Mouse (Mus musculus) lung, postnatal 0 days (tissue): ENCODE measurements at regions not wholly inside any gene's neighbourhood (a gene's known extent, or its start where the extent isn't known, plus 50 kb on each side); places are given as distances from the start of the nearest gene placed in this dataset.
A peak's percentile ranks its signal among the peaks of the same experiment; 100 is the strongest.

ENCODE experiments used
- ATAC-seq: fragments of 200-750 bp; cut with Nextera tagmentation; 2 replicates; pipeline ENCODE4 v1.8.0; 2017; ENCODE audit warnings: moderate library complexity
- DNase-seq: peaks from one replicate; pipeline ENCODE4 v3.0.0-alpha.2; 2016; ENCODE audit warnings: low spot score
- H3K27ac ChIP-seq: fragments of 300-500 bp; sonication (generic); 2 replicates; pipeline ENCODE4 v1.5.1; 2014; ENCODE audit warnings: antibody characterized with exemption, mild to moderate bottlenecking, low read length, mixed read lengths
- H3K27me3 ChIP-seq: fragments of 300-500 bp; sonication (generic); replicated peaks from 2 replicates; pipeline ENCODE4 v1.6.1; 2014; ENCODE audit warnings: low read length, mixed read lengths; ENCODE audit not compliant: insufficient read depth
- H3K36me3 ChIP-seq: fragments of 300-500 bp; sonication (generic); 2 replicates; pipeline ENCODE4 v1.6.1; 2014; ENCODE audit warnings: low read length, mixed read lengths; ENCODE audit not compliant: insufficient read depth
- H3K4me1 ChIP-seq: fragments of 300-500 bp; sonication (generic); 2 replicates; pipeline ENCODE4 v1.6.1; 2014; ENCODE audit warnings: antibody characterized with exemption, low read depth, low read length, mixed read lengths; ENCODE audit not compliant: insufficient read depth
- H3K4me2 ChIP-seq: fragments of 300-500 bp; sonication (generic); replicated peaks from 2 replicates; pipeline ENCODE4 v1.6.1; 2014; ENCODE audit warnings: low read depth, mild to moderate bottlenecking, low read length, moderate library complexity, mixed read lengths
- H3K4me3 ChIP-seq: fragments of 300-500 bp; sonication (generic); 2 replicates; pipeline ENCODE4 v1.5.1; 2014; ENCODE audit warnings: low read depth, low read length
- H3K9ac ChIP-seq: fragments of 300-500 bp; sonication (generic); replicated peaks from 2 replicates; pipeline ENCODE4 v1.6.1; 2014; ENCODE audit warnings: low read depth, mild to moderate bottlenecking
- H3K9me3 ChIP-seq: fragments of 300-500 bp; sonication (generic); 2 replicates; pipeline ENCODE4 v1.6.1; 2016; ENCODE audit warnings: low read length, mixed read lengths
- CTCF ChIP-seq: IDR thresholded peaks from 2 replicates; pipeline ENCODE4 v1.5.1; 2016; ENCODE audit warnings: antibody characterized with exemption, mild to moderate bottlenecking
- EP300 ChIP-seq: IDR thresholded peaks from 2 replicates; pipeline ENCODE4 v1.6.1; 2016; ENCODE audit warnings: antibody characterized with exemption, mild to moderate bottlenecking, control low read depth
- WGBS: fragments of 180-500 bp; shearing (Covaris S2); extraction: QIAGEN DNeasy Blood & Tissue Kit; methylation state at CpG from one replicate; pipeline ENCODE4 v1.1.7; 2014; 5-methylcytosine and 5-hydroxymethylcytosine counted together

DNA sequence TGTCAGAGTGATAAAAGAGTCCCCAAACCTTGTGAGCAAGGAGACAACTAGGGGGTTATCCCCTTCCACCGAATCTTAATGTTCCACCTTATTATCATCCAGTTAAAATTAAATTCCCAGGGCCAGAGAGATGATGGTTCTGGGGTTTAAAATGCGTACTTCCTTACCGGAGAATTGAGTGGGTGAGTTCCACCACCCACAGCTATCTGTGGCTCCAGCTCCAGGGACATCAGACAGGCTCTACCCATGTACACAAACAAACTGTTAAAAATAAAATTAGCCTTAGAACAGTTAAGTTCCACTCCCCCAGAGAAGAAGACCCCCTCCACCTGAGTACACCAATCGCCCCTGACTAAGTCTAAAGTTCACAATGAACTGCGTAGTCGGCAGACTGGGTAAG, 52.0 kb upstream of the Mgat5 start:
- DNase-seq: no peak
- H3K9me3 ChIP-seq: no peaks in the 10 kb centered on the region
- no peaks in the 10 kb centered on the region for H3K36me3 ChIP-seq

DNA sequence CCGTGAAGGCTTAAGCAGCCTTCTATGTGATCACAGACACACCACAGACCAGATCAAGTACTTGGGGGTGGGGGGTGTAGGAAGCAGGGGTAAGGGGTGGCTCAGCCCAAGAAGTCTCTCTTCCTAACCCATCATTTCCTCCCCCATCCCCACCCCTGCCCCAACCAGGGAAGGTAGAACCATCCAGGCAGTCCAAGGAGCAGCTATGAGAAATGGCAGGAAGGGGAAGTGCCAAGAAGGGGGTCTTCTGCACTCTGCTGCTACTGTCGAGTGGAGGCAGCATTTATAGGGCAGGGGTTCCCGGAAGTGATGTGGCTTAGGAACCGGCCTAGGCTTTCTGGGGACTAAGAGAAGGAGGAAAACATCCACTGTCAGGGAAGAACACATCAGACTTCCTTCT, 69.3 kb upstream of the Mgat5 start:
- H3K27ac ChIP-seq: no peak overlapping the region

More for the DNA sequence above, 52.0 kb upstream of the Mgat5 start:
- Histone ChIP-seq H3K9ac (no peak overlapping the region), H3K4me1 (no peaks in the 10 kb centered on the region), H3K27ac (no peak overlapping the region), H3K4me2 (no peak overlapping the region), H3K4me3 (no peak overlapping the region), H3K27me3 (no peaks in the 10 kb centered on the region)
- TF ChIP-seq EP300 (no peak), CTCF (no peak)
- ATAC-seq: no peak
- 71% methylated on average over 6 of the region's 6 CpGs for WGBS

DNA sequence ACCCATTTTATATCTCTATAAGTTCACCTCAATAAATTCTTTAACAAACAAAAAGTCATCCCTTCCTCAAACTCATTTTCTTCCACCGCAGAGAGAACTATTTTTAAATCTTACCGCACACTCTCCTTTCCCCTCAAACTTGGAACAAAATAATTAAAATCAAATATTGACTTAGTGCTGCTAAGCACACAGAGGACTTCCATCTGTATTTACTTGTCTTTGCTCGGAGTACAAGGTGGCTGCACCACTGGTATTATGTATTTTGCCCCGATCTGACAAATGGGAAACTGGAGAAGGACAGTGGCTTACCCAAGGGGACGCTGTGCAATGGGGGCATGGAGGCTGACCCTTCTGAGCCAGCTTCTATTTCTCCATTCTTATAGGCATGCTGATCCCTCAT, 72.9 kb upstream of the Mgat5 start:
- no peaks in the 10 kb centered on the region for H3K9me3 ChIP-seq
- no peaks in the 10 kb centered on the region for H3K27me3 ChIP-seq
- no peaks in the 10 kb centered on the region for H3K4me1 ChIP-seq
- no peak overlapping the region for H3K4me2 ChIP-seq
- no peak overlapping the region for H3K27ac ChIP-seq
- ATAC-seq (no peak), DNase-seq (peak; percentile 18)
- H3K4me3 ChIP-seq: no peak overlapping the region
- TF ChIP-seq EP300 (no peak), CTCF (no peak)
- H3K36me3 ChIP-seq: no peaks in the 10 kb centered on the region
- H3K9ac ChIP-seq: no peak overlapping the region
- 44% methylated on average over 5 of the region's 5 CpGs for WGBS

More for the DNA sequence above, 69.3 kb upstream of the Mgat5 start:
- no peaks in the 10 kb centered on the region for H3K9me3 ChIP-seq
- 59% methylated on average over 4 of the region's 4 CpGs for WGBS
- no peak overlapping the region for H3K9ac ChIP-seq
- TF ChIP-seq EP300 (no peak), CTCF (no peak)
- H3K36me3 ChIP-seq: no peaks in the 10 kb centered on the region
- DNase-seq (no peak), ATAC-seq (no peak)
- no peak overlapping the region for H3K4me3 ChIP-seq
- no peaks in the 10 kb centered on the region for H3K27me3 ChIP-seq
- no peaks in the 10 kb centered on the region for H3K4me1 ChIP-seq
- no peak overlapping the region for H3K4me2 ChIP-seq

DNA sequence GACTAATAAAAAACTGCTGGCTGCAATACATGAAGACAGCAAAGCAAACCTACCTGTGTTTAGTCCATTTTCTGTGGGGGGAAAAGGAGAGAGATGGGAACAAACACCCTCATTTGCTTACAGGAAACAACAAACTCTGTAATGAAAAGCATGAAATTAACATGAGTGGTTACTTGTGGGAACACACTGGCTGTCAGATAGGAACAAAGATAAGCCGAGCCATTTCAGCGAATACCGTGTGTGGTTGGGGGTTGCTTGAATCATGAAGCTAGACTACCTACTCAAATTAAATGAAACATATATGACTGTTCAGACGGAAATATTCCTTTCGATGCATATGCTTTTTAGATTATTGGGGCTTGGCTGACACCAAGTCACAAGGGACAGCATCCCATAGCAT, 80.0 kb upstream of the Mgat5 start:
- DNase-seq: no peak
- no peak for ATAC-seq
- Histone ChIP-seq H3K27ac (no peak overlapping the region), H3K36me3 (no peaks in the 10 kb centered on the region), H3K9me3 (no peaks in the 10 kb centered on the region), H3K4me3 (no peak overlapping the region), H3K4me1 (no peaks in the 10 kb centered on the region), H3K27me3 (no peaks in the 10 kb centered on the region), H3K9ac (no peak overlapping the region), H3K4me2 (no peak overlapping the region)
- TF ChIP-seq EP300 (no peak), CTCF (no peak)
- 84% methylated on average over 5 of the region's 5 CpGs for WGBS

DNA sequence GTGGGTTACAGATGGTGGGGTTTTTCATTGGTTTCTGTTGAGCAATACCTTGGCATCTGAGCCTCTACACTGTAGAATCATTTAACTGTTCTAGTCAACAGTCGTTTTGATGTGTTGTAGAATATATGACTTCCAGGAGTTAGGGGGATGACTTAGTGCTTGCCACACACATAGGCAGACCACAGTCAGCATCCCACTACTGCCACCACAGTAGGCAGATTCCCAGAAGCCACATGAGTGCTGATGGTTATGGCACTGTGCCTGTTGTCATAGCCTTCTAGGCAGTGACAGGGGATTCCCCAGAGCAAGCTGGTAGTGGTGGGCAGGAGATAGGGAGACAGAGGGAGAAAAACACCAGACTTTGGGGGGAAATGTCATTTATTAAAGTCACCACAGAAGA, 86.8 kb upstream of the Mgat5 start:
- H3K4me1 ChIP-seq: no peaks in the 10 kb centered on the region
- 0 out of 2 replicates have a peak, but pooled peaks cover 3% of the 10 kb centered on the region for H3K9me3 ChIP-seq
- no peak for ATAC-seq
- H3K9ac ChIP-seq: no peak overlapping the region
- H3K27ac ChIP-seq: no peak overlapping the region
- 53% methylated on average over 1 of the region's 1 CpGs for WGBS
- H3K4me2 ChIP-seq: no peak overlapping the region
- no peak overlapping the region for H3K4me3 ChIP-seq
- no peaks in the 10 kb centered on the region for H3K36me3 ChIP-seq
- TF ChIP-seq EP300 (no peak), CTCF (no peak)
- no peak for DNase-seq
- H3K27me3 ChIP-seq: no peaks in the 10 kb centered on the region

DNA sequence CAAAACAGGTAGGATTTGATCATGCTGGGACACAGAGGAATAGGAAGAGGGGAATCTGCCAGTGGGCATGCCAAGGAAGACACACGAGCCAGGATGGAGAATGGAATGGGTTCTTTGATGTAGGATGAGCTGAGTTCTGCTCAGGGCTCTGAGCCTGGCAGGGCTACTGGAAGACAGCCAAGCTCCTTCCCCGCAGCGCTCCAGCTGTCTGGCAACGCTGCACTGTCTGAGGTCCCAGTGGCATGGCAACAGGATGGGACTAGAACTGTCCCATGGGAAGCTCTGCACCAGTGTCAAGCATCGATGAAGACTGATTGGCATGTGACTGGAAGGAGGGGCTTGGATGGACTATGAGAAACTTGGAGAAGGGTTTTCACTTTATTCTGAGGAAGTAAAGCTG, 97.3 kb upstream of the Mgat5 start:
- no peak overlapping the region for H3K9ac ChIP-seq
- H3K27me3 ChIP-seq: no peaks in the 10 kb centered on the region
- DNase-seq (no peak), ATAC-seq (no peak)
- H3K36me3 ChIP-seq: no peaks in the 10 kb centered on the region
- no peak overlapping the region for H3K4me3 ChIP-seq
- no peaks in the 10 kb centered on the region for H3K4me1 ChIP-seq
- H3K9me3 ChIP-seq: no peaks in the 10 kb centered on the region
- 49% methylated on average over 5 of the region's 5 CpGs for WGBS
- TF ChIP-seq CTCF (no peak), EP300 (no peak)
- H3K27ac ChIP-seq: no peak overlapping the region
- H3K4me2 ChIP-seq: no peak overlapping the region

DNA sequence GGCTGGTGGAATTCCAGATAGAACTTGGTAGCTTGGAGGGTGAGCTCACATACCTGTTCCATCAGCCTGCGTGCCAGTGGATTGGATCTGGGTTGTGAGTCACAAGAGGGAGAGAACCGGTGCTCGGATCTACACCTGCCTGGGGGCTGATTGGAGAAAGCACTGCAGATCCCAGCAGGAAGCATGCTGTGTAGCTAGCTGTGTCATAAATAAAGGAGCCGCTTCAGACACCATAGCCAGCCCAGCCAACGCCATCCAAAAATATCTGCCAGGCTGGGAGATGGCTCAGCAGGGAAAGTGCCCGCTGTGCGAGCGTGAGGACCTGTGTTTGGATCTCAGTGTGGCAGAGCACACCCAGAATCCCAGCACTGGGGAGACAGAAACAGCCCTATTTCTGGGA, 99.0 kb upstream of the Mgat5 start:
- WGBS: 78% methylated on average over 8 of the region's 8 CpGs
- TF ChIP-seq EP300: no peak
- TF ChIP-seq CTCF: no peak

More for the DNA sequence above, 99.0 kb upstream of the Mgat5 start:
- no peak for DNase-seq
- Histone ChIP-seq H3K27ac (no peak overlapping the region), H3K9ac (no peak overlapping the region), H3K4me1 (no peaks in the 10 kb centered on the region), H3K4me2 (no peak overlapping the region), H3K36me3 (no peaks in the 10 kb centered on the region), H3K27me3 (no peaks in the 10 kb centered on the region), H3K9me3 (no peaks in the 10 kb centered on the region), H3K4me3 (no peak overlapping the region)
- ATAC-seq: no peak
